Mouse (Mus musculus): Measurements from ENCODE around the gene Gm20826.
"Not testable (repeated sequence)": the region's sequence is repeated elsewhere in the genome, so short reads cannot be mapped to it uniquely, and the experiment has no call there.

The Gm20826 gene

GRCm38 (mm10) chrY:7638389-7638788, at the start of gene Gm20826:
Gene Gm20826, minus strand, starts transcription at chrY:7638489.
- DNase-seq, result not testable (repeated sequence)
